Mouse (Mus musculus) spleen, adult 12 weeks (tissue): ENCODE measurements around the gene Neo1.

Source experiments
- DNase-seq: peaks from one replicate; pipeline ENCODE4 v3.0.0; 2022; ENCODE audit warnings: low spot score

The Neo1 gene

GRCm38 (mm10) chr9:59036159-59036731, at the start of gene Neo1:
Neo1 (minus strand) TSS chr9:59036441.
- DNase-seq: no peak

DNA sequence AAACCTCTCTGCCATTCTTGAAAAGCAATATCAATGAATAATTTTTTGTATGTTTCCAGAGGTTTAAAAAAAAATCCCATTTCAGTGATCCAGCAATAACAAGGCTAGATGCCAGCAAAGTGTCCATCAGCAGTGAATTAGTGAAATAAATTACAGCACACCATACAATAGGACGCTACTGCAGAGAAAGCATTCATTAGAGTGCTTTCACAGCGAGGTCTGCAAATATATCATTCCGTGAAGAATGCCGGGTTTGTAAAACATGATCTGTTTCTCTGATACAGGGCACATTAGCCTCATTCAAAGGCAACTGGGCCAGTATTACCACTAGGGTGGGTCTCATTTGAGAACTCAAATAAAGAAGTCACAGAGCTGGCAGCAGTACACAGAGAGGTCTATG, 39.4 kb upstream of the Neo1 start:
- no peak for DNase-seq

- DNase-seq: no peak
These were observed 37.6 kb upstream of the Neo1 start for GRCm38 (mm10) chr9:59073887-59074286.

GRCm38 (mm10) chr9:59072076-59072777, 36.0 kb upstream of the Neo1 start:
- no peak for DNase-seq

DNA sequence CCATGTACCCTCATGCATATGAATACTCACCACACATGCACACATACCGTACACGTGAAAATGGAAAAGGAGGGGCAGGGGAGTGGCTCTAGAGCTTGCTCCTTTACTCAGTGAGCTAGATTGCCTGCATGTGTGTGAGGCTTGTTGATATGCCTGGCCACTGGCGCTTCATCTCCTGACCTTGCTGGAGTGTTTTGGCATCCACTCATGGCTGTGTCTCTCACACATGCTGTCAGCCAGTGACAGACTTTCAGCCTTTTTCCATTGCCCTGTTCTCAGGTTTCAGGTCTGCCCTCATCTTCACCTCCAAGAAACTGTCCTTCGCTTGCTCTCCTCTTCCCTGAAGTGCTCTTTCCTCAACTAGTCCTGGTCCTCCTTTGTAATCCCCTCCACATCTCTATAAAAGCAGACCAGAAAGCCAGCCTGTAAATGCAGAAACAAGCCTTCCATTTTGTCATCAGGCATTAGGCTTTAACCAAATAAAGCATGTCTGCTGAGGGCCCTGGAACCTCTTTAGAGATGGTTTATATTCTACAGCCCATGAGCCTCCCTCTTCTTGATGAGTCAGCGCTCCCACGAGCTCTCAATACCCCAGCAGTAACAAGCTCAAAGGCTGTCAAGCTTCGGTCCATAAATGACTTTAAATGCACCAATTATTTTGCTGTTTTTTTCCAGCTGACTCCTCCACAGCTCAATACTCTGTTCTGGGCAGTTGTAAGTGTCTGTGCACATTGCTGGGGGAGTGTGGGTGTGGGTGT, 35.2 kb upstream of the Neo1 start:
- DNase-seq: no peak

GRCm38 (mm10) chr9:59070216-59070615, 34.0 kb upstream of the Neo1 start:
- DNase-seq: no peak

DNA sequence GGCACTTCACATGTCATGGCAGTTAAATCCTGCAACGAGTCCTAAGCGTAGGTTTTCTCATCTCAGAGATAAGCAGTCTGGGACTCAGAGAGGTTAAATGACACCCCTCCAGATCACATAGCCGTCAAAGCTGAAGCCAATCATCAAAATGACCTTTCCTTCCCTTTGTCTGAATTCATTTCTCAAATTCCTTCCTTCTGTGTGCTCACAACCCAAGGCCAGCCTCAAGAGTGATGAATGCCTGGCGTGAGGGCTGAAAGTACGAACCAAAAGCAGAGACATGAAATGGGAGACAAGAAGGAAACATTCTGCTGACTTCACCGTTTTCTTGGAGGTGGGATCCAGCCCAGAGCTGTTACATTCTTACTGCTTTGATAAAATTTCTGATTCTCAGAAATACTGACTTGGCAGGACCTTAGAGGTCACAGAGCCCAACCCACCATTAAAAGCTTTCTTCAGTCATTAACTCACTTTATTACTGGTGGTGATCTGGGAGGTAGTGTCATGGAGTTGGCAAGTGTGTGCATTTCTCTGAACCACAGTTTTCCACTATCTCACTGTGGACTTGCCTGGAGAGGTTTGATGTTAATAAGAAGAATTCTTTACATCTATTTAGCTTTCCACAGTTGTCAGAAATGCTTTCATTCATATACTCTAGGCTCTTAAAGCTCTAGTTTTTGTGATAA, 29.5 kb upstream of the Neo1 start:
- DNase-seq: no peak

DNA sequence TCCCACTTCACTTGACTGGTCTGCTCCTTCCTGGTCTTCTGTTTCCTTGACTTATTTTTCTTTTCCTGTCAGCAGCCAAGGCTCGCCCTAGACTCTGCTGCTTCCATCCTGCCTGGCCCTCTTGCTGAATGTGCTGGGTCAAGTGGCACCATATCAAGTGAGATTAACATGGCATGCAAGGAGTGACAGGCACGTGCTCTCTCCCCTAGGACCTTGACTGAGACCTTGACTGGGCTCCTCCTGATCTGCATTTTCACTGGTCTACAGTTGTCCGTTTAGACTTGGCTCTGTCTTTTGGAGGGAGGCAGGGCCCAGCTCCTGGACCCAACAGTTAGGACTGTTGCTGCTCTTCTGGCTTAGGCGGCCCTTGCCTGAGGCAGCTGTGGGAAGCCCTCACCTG, 26.2 kb upstream of the Neo1 start:
- DNase-seq: no peak

GRCm38 (mm10) chr9:59060026-59060605, 23.9 kb upstream of the Neo1 start:
- no peak for DNase-seq

GRCm38 (mm10) chr9:59059158-59059557, 22.9 kb upstream of the Neo1 start:
- no peak for DNase-seq

DNA sequence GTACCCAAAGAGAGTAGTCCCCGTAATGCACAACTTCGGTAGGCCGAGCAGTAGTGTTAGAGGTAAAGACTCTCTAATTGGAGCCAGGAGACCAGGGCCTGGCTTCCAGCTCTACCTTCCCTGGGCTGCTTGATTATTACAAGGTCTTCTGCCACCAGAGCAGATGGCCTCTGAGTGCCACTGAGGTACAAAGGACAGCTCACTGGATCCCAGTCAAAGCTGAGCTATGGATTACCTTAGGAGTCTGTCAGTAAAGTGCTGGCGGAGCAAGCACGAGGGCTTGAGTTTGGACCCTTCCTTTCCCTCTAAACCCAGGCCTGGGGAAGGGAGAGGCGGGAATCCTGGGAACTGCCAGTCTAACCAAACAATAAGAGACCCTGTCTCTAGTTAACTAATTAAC, 21.8 kb upstream of the Neo1 start:
- DNase-seq: no peak

- DNase-seq: no peak
These were observed 20.0 kb upstream of the Neo1 start for GRCm38 (mm10) chr9:59056281-59056680.

DNA sequence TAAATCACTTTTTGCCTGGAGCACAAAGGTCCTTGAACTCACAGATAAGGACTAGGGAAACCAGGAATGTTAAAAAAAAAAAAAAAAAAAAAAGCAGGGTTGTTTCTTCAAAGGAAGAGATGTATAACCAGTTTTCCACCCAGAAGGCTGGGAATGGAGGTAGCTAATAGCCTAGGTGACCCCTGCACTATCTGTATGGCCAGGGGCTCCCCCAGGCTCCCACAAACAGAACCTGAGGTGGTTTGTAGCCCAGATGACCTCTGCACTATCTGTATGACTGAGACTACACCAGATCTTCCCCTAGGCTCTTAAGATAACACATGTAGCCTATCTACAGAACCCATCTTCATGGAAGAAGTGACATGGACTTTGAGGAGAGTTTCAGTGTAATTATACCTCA, 5.6 kb upstream of the Neo1 start:
- no peak for DNase-seq

GRCm38 (mm10) chr9:59036732-59037341, 596 bp upstream of the Neo1 start:
- DNase-seq: no peak

- no peak for DNase-seq
These were observed 691 bp downstream of the Neo1 start for GRCm38 (mm10) chr9:59035342-59036158.

GRCm38 (mm10) chr9:59034836-59035235, 1.4 kb downstream of the Neo1 start:
- no peak for DNase-seq

- no peak for DNase-seq
These were observed 2.7 kb downstream of the Neo1 start for GRCm38 (mm10) chr9:59033492-59033891.

DNA sequence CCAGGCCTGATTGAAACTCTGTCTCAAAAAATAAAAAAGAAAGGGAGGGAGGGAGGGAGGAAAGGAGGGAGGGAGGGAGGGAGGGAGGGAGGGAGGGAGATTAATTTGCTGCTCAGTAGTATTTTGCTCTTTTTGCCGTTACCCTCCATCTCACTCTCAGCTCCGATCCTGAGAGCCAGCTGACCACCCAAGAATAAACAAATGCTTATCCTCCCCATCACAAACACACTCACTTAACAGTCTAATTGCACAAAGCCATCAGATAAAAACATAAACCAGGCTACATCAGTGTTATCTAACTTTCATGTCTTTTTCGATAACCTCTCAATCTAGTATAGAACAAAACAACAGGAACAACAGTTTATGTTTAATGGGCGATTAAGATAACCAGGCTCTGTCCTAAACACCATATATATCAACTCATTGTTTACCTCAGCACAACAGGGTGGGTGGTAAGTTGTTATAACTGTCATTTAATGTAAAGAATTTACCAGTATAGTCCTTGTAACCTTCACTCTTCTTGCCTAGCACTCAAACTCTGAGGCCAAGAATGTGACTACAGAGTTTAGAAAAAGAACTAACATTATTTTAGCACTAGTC, 11.9 kb downstream of the Neo1 start:
- no peak for DNase-seq

- no peak for DNase-seq
These were observed 20.1 kb downstream of the Neo1 start for GRCm38 (mm10) chr9:59016060-59016719.

DNA sequence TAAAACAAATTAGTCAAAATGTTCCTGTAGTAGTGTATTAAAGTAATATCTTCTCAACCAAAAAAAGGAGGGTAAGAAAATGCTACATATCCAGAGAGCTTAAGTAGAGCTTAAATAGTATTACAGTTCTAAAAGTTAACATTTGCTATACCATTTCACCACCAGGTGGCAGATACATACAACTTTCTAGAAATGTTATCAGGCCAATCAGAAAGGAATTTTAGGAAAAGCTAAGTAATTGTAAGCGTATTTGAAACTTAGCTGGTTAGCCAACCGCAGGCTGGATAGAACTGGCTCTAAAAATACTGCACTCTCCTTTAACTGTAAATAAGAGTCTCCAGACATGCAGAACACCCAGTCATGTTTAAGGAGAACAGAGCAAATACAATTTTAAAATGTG, 22.9 kb downstream of the Neo1 start:
- no peak for DNase-seq
